Mouse (Mus musculus) liver, postnatal 0 days (tissue): ENCODE data around the gene Plxna4.

Experiments
- CTCF ChIP-seq: sonication (generic); IDR thresholded peaks from 2 replicates; pipeline ENCODE4 v1.5.1; 2016; ENCODE audit warnings: antibody characterized with exemption, low read depth
- EP300 ChIP-seq: IDR thresholded peaks from 2 replicates; pipeline ENCODE4 v1.6.1; 2016; ENCODE audit warnings: antibody characterized with exemption, low read depth, mild to moderate bottlenecking

GRCm38 (mm10) chr6:32201506-32201905, 386.5 kb downstream of the Plxna4 start:
- TF ChIP-seq CTCF: no peak
- TF ChIP-seq EP300: no peak
